Mouse (Mus musculus): ENCODE data around the gene Kank1. TPM values are rescaled to one million over a fixed set of nuclear protein-coding genes. Genes with fewer than 3 reads are reported as not detected.

Gene Kank1
- polyA plus RNA-seq, 1 experiment from 2014 or later, result 23.0 TPM

GRCm38 (mm10) chr19:25423371-25423770 is 186.6 kb downstream of the Kank1 start:
- H3K9ac ChIP-seq (ENCODE audit: low read depth, low read length), result no peak overlapping the region
- H3K36me3 ChIP-seq (ENCODE audit: control insufficient read depth, insufficient read depth, low read length), result peaks cover 28% of the 10 kb centered on the region; the same call in 1 of the 2 replicates
- no peaks in the 10 kb centered on the region for H3K9me3 ChIP-seq (ENCODE audit: control insufficient read depth, low read length)
- H3K27ac ChIP-seq (ENCODE audit: low read depth, low read length), result no peak overlapping the region
- H3K27me3 ChIP-seq (ENCODE audit: control insufficient read depth, insufficient read depth, low read length), result no peaks in the 10 kb centered on the region
- WGBS, result 87% methylated on average over 5 of the region's 5 CpGs
- H3K4me2 ChIP-seq (replicated peaks; ENCODE audit: low read depth, low read length), result no peak overlapping the region
- no peak for ATAC-seq (ENCODE audit: low FRiP score, low TSS enrichment)
- H3K4me1 ChIP-seq (ENCODE audit: control insufficient read depth, insufficient read depth, low read length), result no peaks in the 10 kb centered on the region
- H3K4me3 ChIP-seq (ENCODE audit: low read length), result no peak overlapping the region

GRCm38 (mm10) chr19:25426431-25426830 is 189.7 kb downstream of the Kank1 start:
- Histone ChIP-seq H3K9ac (ENCODE audit: low read depth, low read length) (no peak overlapping the region), H3K36me3 (ENCODE audit: control insufficient read depth, insufficient read depth, low read length) (peaks cover 46% of the 10 kb centered on the region), H3K9me3 (ENCODE audit: control insufficient read depth, low read length) (no peaks in the 10 kb centered on the region), H3K4me2 (replicated peaks; ENCODE audit: low read depth, low read length) (no peak overlapping the region), H3K27ac (ENCODE audit: low read depth, low read length) (no peak overlapping the region), H3K4me3 (ENCODE audit: low read length) (no peak overlapping the region), H3K27me3 (ENCODE audit: control insufficient read depth, insufficient read depth, low read length) (no peaks in the 10 kb centered on the region), H3K4me1 (ENCODE audit: control insufficient read depth, insufficient read depth, low read length) (no peaks in the 10 kb centered on the region; the same call in 1 of the 2 replicates)
- ATAC-seq (ENCODE audit: low FRiP score, low TSS enrichment), result no peak
- 92% methylated on average over 5 of the region's 5 CpGs for WGBS

- Histone ChIP-seq H3K36me3 (ENCODE audit: control insufficient read depth, insufficient read depth, low read length) (peaks cover 44% of the 10 kb centered on the region), H3K4me1 (ENCODE audit: control insufficient read depth, insufficient read depth, low read length) (no peaks in the 10 kb centered on the region; the same call in 1 of the 2 replicates)
- 92% methylated on average over 17 of the region's 17 CpGs for WGBS
Measured at GRCm38 (mm10) chr19:25427886-25428285, 191.1 kb downstream of the Kank1 start.

GRCm38 (mm10) chr19:25428338-25428962 is 191.7 kb downstream of the Kank1 start:
- no peak for ATAC-seq (ENCODE audit: low FRiP score, low TSS enrichment)
- no peak overlapping the region for H3K27ac ChIP-seq (ENCODE audit: low read depth, low read length)
- H3K4me3 ChIP-seq (ENCODE audit: low read length), result no peak overlapping the region
- H3K27me3 ChIP-seq (ENCODE audit: control insufficient read depth, insufficient read depth, low read length), result no peaks in the 10 kb centered on the region
- no peaks in the 10 kb centered on the region for H3K9me3 ChIP-seq (ENCODE audit: control insufficient read depth, low read length)
- no peak overlapping the region for H3K4me2 ChIP-seq (replicated peaks; ENCODE audit: low read depth, low read length)
- H3K4me1 ChIP-seq (ENCODE audit: control insufficient read depth, insufficient read depth, low read length), result no peaks in the 10 kb centered on the region; the same call in 1 of the 2 replicates
- WGBS, result 68% methylated on average over 13 of the region's 13 CpGs
- no peak overlapping the region for H3K9ac ChIP-seq (ENCODE audit: low read depth, low read length)
- peaks cover 46% of the 10 kb centered on the region for H3K36me3 ChIP-seq (ENCODE audit: control insufficient read depth, insufficient read depth, low read length)

More at GRCm38 (mm10) chr19:25427886-25428285, 191.1 kb downstream of the Kank1 start:
- Histone ChIP-seq H3K9me3 (ENCODE audit: control insufficient read depth, low read length) (no peaks in the 10 kb centered on the region), H3K4me2 (replicated peaks; ENCODE audit: low read depth, low read length) (no peak overlapping the region), H3K27me3 (ENCODE audit: control insufficient read depth, insufficient read depth, low read length) (no peaks in the 10 kb centered on the region), H3K27ac (ENCODE audit: low read depth, low read length) (no peak overlapping the region), H3K9ac (ENCODE audit: low read depth, low read length) (no peak overlapping the region), H3K4me3 (ENCODE audit: low read length) (no peak overlapping the region)
- no peak for ATAC-seq (ENCODE audit: low FRiP score, low TSS enrichment)

- ATAC-seq (ENCODE audit: low FRiP score, low TSS enrichment), result no peak
- no peaks in the 10 kb centered on the region for H3K27me3 ChIP-seq (ENCODE audit: control insufficient read depth, insufficient read depth, low read length)
- no peak overlapping the region for H3K27ac ChIP-seq (ENCODE audit: low read depth, low read length)
- H3K9ac ChIP-seq (ENCODE audit: low read depth, low read length), result no peak overlapping the region
- peaks cover 5% of the 10 kb centered on the region; the same call in 1 of the 2 replicates for H3K4me1 ChIP-seq (ENCODE audit: control insufficient read depth, insufficient read depth, low read length)
- peaks cover 43% of the 10 kb centered on the region for H3K36me3 ChIP-seq (ENCODE audit: control insufficient read depth, insufficient read depth, low read length)
- H3K9me3 ChIP-seq (ENCODE audit: control insufficient read depth, low read length), result no peaks in the 10 kb centered on the region
- 26% methylated on average over 9 of the region's 9 CpGs for WGBS
- no peak overlapping the region for H3K4me3 ChIP-seq (ENCODE audit: low read length)
- no peak overlapping the region for H3K4me2 ChIP-seq (replicated peaks; ENCODE audit: low read depth, low read length)
Measured at GRCm38 (mm10) chr19:25431431-25431830, 194.7 kb downstream of the Kank1 start.

GRCm38 (mm10) chr19:25431909-25432308 is 195.1 kb downstream of the Kank1 start:
- no peak overlapping the region for H3K27ac ChIP-seq (ENCODE audit: low read depth, low read length)
- 41% methylated on average over 7 of the region's 7 CpGs for WGBS
- H3K36me3 ChIP-seq (ENCODE audit: control insufficient read depth, insufficient read depth, low read length), result peaks cover 39% of the 10 kb centered on the region
- ATAC-seq (ENCODE audit: low FRiP score, low TSS enrichment), result no peak
- H3K27me3 ChIP-seq (ENCODE audit: control insufficient read depth, insufficient read depth, low read length), result no peaks in the 10 kb centered on the region
- no peak overlapping the region for H3K4me3 ChIP-seq (ENCODE audit: low read length)
- H3K4me2 ChIP-seq (replicated peaks; ENCODE audit: low read depth, low read length), result no peak overlapping the region
- no peak overlapping the region for H3K9ac ChIP-seq (ENCODE audit: low read depth, low read length)
- peaks cover 5% of the 10 kb centered on the region; the same call in 1 of the 2 replicates for H3K4me1 ChIP-seq (ENCODE audit: control insufficient read depth, insufficient read depth, low read length)
- no peaks in the 10 kb centered on the region for H3K9me3 ChIP-seq (ENCODE audit: control insufficient read depth, low read length)

- H3K27me3 ChIP-seq (ENCODE audit: control insufficient read depth, insufficient read depth, low read length), result no peaks in the 10 kb centered on the region
- ATAC-seq (ENCODE audit: low FRiP score, low TSS enrichment), result no peak
- peaks cover 34% of the 10 kb centered on the region for H3K36me3 ChIP-seq (ENCODE audit: control insufficient read depth, insufficient read depth, low read length)
- no peak overlapping the region for H3K4me3 ChIP-seq (ENCODE audit: low read length)
- H3K9me3 ChIP-seq (ENCODE audit: control insufficient read depth, low read length), result no peaks in the 10 kb centered on the region
- no peak overlapping the region for H3K27ac ChIP-seq (ENCODE audit: low read depth, low read length)
- H3K4me2 ChIP-seq (replicated peaks; ENCODE audit: low read depth, low read length), result no peak overlapping the region
- peaks cover 5% of the 10 kb centered on the region; the same call in 1 of the 2 replicates for H3K4me1 ChIP-seq (ENCODE audit: control insufficient read depth, insufficient read depth, low read length)
- no peak overlapping the region for H3K9ac ChIP-seq (ENCODE audit: low read depth, low read length)
- 69% methylated on average over 7 of the region's 7 CpGs for WGBS
Measured at GRCm38 (mm10) chr19:25433169-25433690, 196.5 kb downstream of the Kank1 start.

GRCm38 (mm10) chr19:25434345-25434744 is 197.6 kb downstream of the Kank1 start:
- WGBS, result 85% methylated on average over 7 of the region's 7 CpGs
- H3K27ac ChIP-seq (ENCODE audit: low read depth, low read length), result no peak overlapping the region
- no peak for ATAC-seq (ENCODE audit: low FRiP score, low TSS enrichment)

GRCm38 (mm10) chr19:25434795-25435194 is 198.0 kb downstream of the Kank1 start:
- no peaks in the 10 kb centered on the region for H3K27me3 ChIP-seq (ENCODE audit: control insufficient read depth, insufficient read depth, low read length)
- H3K4me2 ChIP-seq (replicated peaks; ENCODE audit: low read depth, low read length), result no peak overlapping the region
- H3K9ac ChIP-seq (ENCODE audit: low read depth, low read length), result no peak overlapping the region
- H3K27ac ChIP-seq (ENCODE audit: low read depth, low read length), result no peak overlapping the region
- H3K9me3 ChIP-seq (ENCODE audit: control insufficient read depth, low read length), result no peaks in the 10 kb centered on the region
- ATAC-seq (ENCODE audit: low FRiP score, low TSS enrichment), result no peak
- WGBS, result 39% methylated on average over 6 of the region's 6 CpGs
- peaks cover 5% of the 10 kb centered on the region; the same call in 1 of the 2 replicates for H3K4me1 ChIP-seq (ENCODE audit: control insufficient read depth, insufficient read depth, low read length)
- H3K4me3 ChIP-seq (ENCODE audit: low read length), result no peak overlapping the region
- peaks cover 29% of the 10 kb centered on the region for H3K36me3 ChIP-seq (ENCODE audit: control insufficient read depth, insufficient read depth, low read length)

More at GRCm38 (mm10) chr19:25434345-25434744, 197.6 kb downstream of the Kank1 start:
- no peaks in the 10 kb centered on the region for H3K27me3 ChIP-seq (ENCODE audit: control insufficient read depth, insufficient read depth, low read length)
- H3K4me2 ChIP-seq (replicated peaks; ENCODE audit: low read depth, low read length), result no peak overlapping the region
- no peak overlapping the region for H3K4me3 ChIP-seq (ENCODE audit: low read length)
- H3K9me3 ChIP-seq (ENCODE audit: control insufficient read depth, low read length), result no peaks in the 10 kb centered on the region
- no peak overlapping the region for H3K9ac ChIP-seq (ENCODE audit: low read depth, low read length)
- peaks cover 33% of the 10 kb centered on the region for H3K36me3 ChIP-seq (ENCODE audit: control insufficient read depth, insufficient read depth, low read length)
- peaks cover 5% of the 10 kb centered on the region; the same call in 1 of the 2 replicates for H3K4me1 ChIP-seq (ENCODE audit: control insufficient read depth, insufficient read depth, low read length)
